Mouse (Mus musculus): ENCODE results near the gene Fbxl19. TPM values are rescaled to one million over a fixed set of nuclear protein-coding genes. Genes with fewer than 3 reads are reported as not detected.

The Fbxl19 gene
- polyA plus RNA-seq, 1 experiment from 2014 or later: 10.5 TPM

GRCm38 (mm10) chr7:127785308-127785707 is 41.0 kb downstream of the Fbxl19 start, which contains the start of gene Gm49388:
Gene Gm49388, plus strand, starts transcription at chr7:127785608.
- Histone ChIP-seq H3K27ac (no peak within 1 kb of the TSS), H3K36me3 (peaks cover 99% of the 10 kb centered on the region), H3K4me2 (no peak within 1 kb of the TSS), H3K4me3 (replicated peaks) (no peak within 1 kb of the TSS), H3K9ac (replicated peaks) (no peak within 1 kb of the TSS), H3K9me3 (no peaks in the 10 kb centered on the region), H3K4me1 (replicated peaks) (no peaks in the 10 kb centered on the region), H3K27me3 (no peaks in the 10 kb centered on the region)
- ATAC-seq (ENCODE audit: insufficient number of reproducible peaks, insufficient read depth, low FRiP score, low TSS enrichment, low read depth): no peak
- 95% methylated on average over 7 of the region's 7 CpGs for WGBS

DNA sequence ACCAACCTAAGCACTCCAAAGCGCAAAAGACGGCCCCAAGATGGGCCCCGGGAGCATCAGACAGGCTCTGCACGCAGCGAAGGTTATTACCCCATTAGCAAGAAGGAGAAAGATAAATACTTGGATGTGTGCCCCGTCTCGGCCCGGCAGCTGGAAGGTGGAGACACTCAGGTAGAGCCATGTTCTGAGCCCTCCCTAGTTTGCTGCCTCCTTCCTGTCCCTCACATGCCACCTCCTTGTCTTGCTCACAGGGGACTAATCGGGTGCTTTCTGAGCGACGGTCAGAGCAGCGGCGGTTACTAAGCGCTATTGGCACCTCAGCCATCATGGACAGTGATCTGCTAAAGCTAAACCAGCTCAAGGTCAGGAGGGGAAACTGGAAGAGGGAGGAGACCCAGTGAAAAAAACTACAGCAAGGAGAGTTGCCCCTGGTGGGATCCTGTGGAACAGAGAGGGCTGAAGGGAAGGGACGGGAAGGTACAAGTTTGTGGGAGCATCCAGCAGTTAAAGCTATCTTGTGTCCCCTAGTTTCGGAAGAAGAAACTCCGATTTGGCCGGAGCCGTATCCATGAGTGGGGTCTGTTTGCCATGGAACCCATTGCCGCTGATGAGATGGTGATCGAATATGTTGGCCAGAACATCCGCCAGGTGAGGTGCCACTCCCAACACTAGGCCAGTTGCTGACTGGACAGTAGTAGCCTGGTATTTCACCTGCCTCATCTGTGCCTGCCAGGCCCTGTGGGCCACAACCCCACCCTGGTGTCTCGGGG is 52.9 kb downstream of the Fbxl19 start:
- 94% methylated on average over 23 of the region's 23 CpGs for WGBS
- no peak overlapping the region for H3K4me2 ChIP-seq
- H3K36me3 ChIP-seq: peaks cover 91% of the 10 kb centered on the region
- peaks cover 9% of the 10 kb centered on the region; the same call in 1 of the 2 replicates for H3K4me1 ChIP-seq (replicated peaks)
- H3K9me3 ChIP-seq: no peaks in the 10 kb centered on the region
- H3K27me3 ChIP-seq: no peaks in the 10 kb centered on the region
- no peak overlapping the region for H3K9ac ChIP-seq (replicated peaks)
- no peak for ATAC-seq (ENCODE audit: insufficient number of reproducible peaks, insufficient read depth, low FRiP score, low TSS enrichment, low read depth)
- no peak overlapping the region for H3K27ac ChIP-seq
- no peak overlapping the region for H3K4me3 ChIP-seq (replicated peaks)

- 93% methylated on average over 4 of the region's 4 CpGs for WGBS
- no peak for ATAC-seq (ENCODE audit: insufficient number of reproducible peaks, insufficient read depth, low FRiP score, low TSS enrichment, low read depth)
- no peak overlapping the region for H3K4me2 ChIP-seq
- H3K9me3 ChIP-seq: no peaks in the 10 kb centered on the region
- no peak overlapping the region for H3K9ac ChIP-seq (replicated peaks)
- H3K4me3 ChIP-seq (replicated peaks): no peak overlapping the region
- H3K4me1 ChIP-seq (replicated peaks): peaks cover 9% of the 10 kb centered on the region; the same call in 1 of the 2 replicates
- H3K36me3 ChIP-seq: peaks cover 87% of the 10 kb centered on the region
- H3K27me3 ChIP-seq: no peaks in the 10 kb centered on the region
- no peak overlapping the region for H3K27ac ChIP-seq
Observed at GRCm38 (mm10) chr7:127798591-127798990, 54.2 kb downstream of the Fbxl19 start.

DNA sequence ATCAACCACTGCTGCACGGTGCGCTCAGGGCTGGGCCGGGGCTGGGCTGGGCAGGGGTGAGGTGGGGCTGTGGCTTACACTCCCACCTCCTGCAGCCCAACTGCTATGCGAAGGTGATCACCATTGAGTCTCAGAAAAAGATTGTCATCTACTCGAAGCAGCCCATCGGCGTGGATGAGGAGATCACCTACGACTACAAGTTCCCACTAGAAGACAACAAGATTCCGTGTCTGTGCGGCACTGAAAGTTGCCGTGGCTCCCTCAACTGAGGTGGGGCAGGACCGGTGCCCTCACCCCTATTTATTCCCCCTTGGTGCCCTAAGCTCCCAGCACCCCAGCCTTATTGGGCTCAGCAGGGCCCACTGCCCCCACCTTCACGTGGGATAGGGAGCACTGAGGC is 54.9 kb downstream of the Fbxl19 start:
- H3K36me3 ChIP-seq: peaks cover 87% of the 10 kb centered on the region
- H3K27me3 ChIP-seq: no peaks in the 10 kb centered on the region
- no peak overlapping the region for H3K4me3 ChIP-seq (replicated peaks)
- ATAC-seq (ENCODE audit: insufficient number of reproducible peaks, insufficient read depth, low FRiP score, low TSS enrichment, low read depth): no peak
- H3K4me1 ChIP-seq (replicated peaks): peaks cover 9% of the 10 kb centered on the region; the same call in 1 of the 2 replicates
- H3K9me3 ChIP-seq: no peaks in the 10 kb centered on the region
- H3K9ac ChIP-seq (replicated peaks): no peak overlapping the region
- no peak overlapping the region for H3K4me2 ChIP-seq
- no peak overlapping the region for H3K27ac ChIP-seq
- 92% methylated on average over 13 of the region's 13 CpGs for WGBS

DNA sequence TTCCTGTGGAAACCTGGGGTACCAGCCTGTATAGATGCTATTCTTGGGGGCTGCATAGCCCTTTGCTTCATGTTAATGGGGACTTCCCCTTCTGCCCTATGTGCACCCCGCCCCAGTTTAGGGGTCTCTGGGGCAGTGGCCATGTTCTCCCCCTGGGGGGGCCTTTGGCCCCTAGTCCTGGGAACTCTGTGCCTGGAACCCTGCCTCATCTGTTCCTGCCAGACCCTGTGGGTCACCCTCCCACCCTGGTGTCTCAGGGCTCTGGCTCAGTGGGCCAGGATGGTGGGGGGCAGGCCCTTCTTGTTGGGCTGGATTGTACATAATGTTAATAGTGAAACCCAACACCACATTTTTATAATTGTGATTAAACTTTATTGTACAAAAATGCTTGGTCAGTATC is 55.4 kb downstream of the Fbxl19 start:
- Histone ChIP-seq H3K27me3 (no peaks in the 10 kb centered on the region), H3K9me3 (no peaks in the 10 kb centered on the region), H3K36me3 (peaks cover 88% of the 10 kb centered on the region), H3K4me2 (no peak overlapping the region), H3K4me3 (replicated peaks) (no peak overlapping the region), H3K27ac (peak overlapping the region; percentile 69), H3K9ac (replicated peaks) (no peak overlapping the region), H3K4me1 (replicated peaks) (peaks cover 9% of the 10 kb centered on the region; the same call in 1 of the 2 replicates)
- no peak for ATAC-seq (ENCODE audit: insufficient number of reproducible peaks, insufficient read depth, low FRiP score, low TSS enrichment, low read depth)
- WGBS: 90% methylated on average over 1 of the region's 1 CpGs

- Histone ChIP-seq H3K36me3 (peaks cover 85% of the 10 kb centered on the region), H3K9me3 (no peaks in the 10 kb centered on the region), H3K27ac (peak within 1 kb of the TSS; percentile 69), H3K9ac (replicated peaks) (no peak within 1 kb of the TSS), H3K4me3 (replicated peaks) (peak within 1 kb of the TSS; percentile 8; the same call in 1 of the 2 replicates), H3K4me2 (peak within 1 kb of the TSS; percentile 42), H3K4me1 (replicated peaks) (peaks cover 9% of the 10 kb centered on the region; the same call in 1 of the 2 replicates), H3K27me3 (no peaks in the 10 kb centered on the region)
- ATAC-seq (ENCODE audit: insufficient number of reproducible peaks, insufficient read depth, low FRiP score, low TSS enrichment, low read depth): peak; percentile 69
- whole genome bisulfite sequencing: 30% methylated on average over 6 of the region's 6 CpGs
Observed at GRCm38 (mm10) chr7:127800435-127801009, 56.2 kb downstream of the Fbxl19 start, which contains the start of gene Hsd3b7. Gene Hsd3b7, plus strand, starts transcription at chr7:127800604.

DNA sequence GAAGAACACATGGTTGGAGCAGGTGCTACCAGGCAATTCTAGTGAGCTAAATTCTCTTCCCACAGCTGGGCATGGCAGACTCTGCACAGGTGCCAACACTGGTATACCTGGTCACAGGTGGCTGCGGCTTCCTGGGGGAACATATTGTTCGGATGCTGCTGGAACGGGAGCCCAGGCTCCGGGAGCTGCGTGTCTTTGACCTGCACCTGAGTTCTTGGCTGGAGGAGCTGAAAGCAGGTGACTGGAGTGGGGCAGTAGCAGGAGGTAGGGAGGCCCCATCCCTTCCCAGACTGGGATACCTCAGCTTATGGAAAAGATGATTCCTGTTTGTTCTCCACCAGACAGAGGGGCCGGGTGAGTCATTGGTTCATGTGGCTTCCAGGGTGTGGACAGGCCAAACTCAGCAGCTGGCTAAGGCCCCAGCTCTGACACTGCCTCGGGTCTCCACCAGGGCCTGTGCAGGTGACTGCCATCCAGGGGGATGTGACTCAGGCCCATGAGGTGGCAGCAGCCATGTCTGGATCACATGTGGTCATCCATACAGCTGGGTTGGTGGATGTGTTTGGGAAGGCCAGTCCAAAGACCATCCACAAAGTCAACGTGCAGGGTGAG is 56.8 kb downstream of the Fbxl19 start:
- Histone ChIP-seq H3K9ac (replicated peaks) (no peak overlapping the region), H3K4me3 (replicated peaks) (peak overlapping the region; percentile 8; the same call in 1 of the 2 replicates)

DNA sequence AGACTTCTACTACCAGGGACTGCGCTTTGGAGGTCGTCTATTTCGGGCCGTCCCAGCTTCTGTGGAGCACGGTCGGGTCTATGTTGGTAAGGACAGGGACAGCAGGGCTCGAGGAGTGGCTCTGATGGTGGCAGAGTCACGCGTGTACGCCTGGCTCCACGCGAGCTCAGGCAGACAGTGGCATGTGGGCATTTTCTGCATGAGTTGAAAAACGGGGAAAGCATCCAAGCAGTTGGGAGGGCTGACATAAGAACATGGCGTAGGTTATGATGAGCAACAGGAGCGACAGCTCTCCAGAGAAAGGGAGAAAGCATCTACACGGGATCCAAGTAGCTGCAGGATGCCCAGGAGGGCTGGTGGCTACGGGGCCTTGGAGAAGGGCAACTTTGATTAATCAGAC is 58.0 kb downstream of the Fbxl19 start:
- Histone ChIP-seq H3K9ac (replicated peaks) (no peak overlapping the region), H3K27ac (no peak overlapping the region), H3K27me3 (no peaks in the 10 kb centered on the region), H3K4me3 (replicated peaks) (no peak overlapping the region), H3K4me2 (no peak overlapping the region), H3K4me1 (replicated peaks) (peaks cover 9% of the 10 kb centered on the region; the same call in 1 of the 2 replicates), H3K9me3 (no peaks in the 10 kb centered on the region), H3K36me3 (peaks cover 84% of the 10 kb centered on the region)
- 92% methylated on average over 17 of the region's 17 CpGs for WGBS
- ATAC-seq (ENCODE audit: insufficient number of reproducible peaks, insufficient read depth, low FRiP score, low TSS enrichment, low read depth): no peak

More for the DNA sequence above, 56.8 kb downstream of the Fbxl19 start:
- peaks cover 85% of the 10 kb centered on the region for H3K36me3 ChIP-seq
- H3K27me3 ChIP-seq: no peaks in the 10 kb centered on the region
- peak overlapping the region; percentile 42; the same call in 1 of the 2 replicates for H3K4me2 ChIP-seq
- peaks cover 9% of the 10 kb centered on the region; the same call in 1 of the 2 replicates for H3K4me1 ChIP-seq (replicated peaks)
- no peak for ATAC-seq (ENCODE audit: insufficient number of reproducible peaks, insufficient read depth, low FRiP score, low TSS enrichment, low read depth)
- 92% methylated on average over 8 of the region's 8 CpGs for WGBS
- no peaks in the 10 kb centered on the region for H3K9me3 ChIP-seq
- no peak overlapping the region for H3K27ac ChIP-seq

DNA sequence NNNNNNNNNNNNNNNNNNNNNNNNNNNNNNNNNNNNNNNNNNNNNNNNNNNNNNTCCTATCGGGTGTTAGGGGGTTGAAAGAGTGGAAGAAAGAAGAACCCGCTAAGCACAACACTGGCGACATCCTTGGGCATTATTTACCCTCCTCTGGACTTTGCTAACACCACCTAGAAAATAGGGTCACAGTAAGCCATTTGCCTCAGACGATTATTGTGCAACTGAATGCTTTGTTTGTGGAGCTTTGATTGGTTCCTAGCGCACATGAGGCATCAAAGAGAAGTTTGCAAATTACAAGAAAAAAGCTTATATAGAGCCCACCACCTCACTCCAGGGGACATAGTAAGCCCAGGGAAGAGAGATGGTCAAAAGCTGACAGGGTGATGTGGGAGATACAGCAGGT is 64.5 kb downstream of the Fbxl19 start:
- Histone ChIP-seq H3K27me3 (no peaks in the 10 kb centered on the region), H3K9me3 (no peaks in the 10 kb centered on the region), H3K4me1 (replicated peaks) (no peaks in the 10 kb centered on the region), H3K27ac (no peak overlapping the region), H3K36me3 (peaks cover 87% of the 10 kb centered on the region), H3K9ac (replicated peaks) (no peak overlapping the region), H3K4me2 (no peak overlapping the region), H3K4me3 (replicated peaks) (no peak overlapping the region)
- 81% methylated on average over 5 of the region's 5 CpGs for WGBS
- no peak for ATAC-seq (ENCODE audit: insufficient number of reproducible peaks, insufficient read depth, low FRiP score, low TSS enrichment, low read depth)

GRCm38 (mm10) chr7:127809846-127810245 is 65.5 kb downstream of the Fbxl19 start:
- H3K36me3 ChIP-seq: peaks cover 87% of the 10 kb centered on the region
- H3K27me3 ChIP-seq: no peaks in the 10 kb centered on the region
- H3K4me3 ChIP-seq (replicated peaks): no peak overlapping the region
- H3K27ac ChIP-seq: no peak overlapping the region
- ATAC-seq (ENCODE audit: insufficient number of reproducible peaks, insufficient read depth, low FRiP score, low TSS enrichment, low read depth): no peak
- 85% methylated on average over 1 of the region's 1 CpGs for WGBS
- H3K4me1 ChIP-seq (replicated peaks): no peaks in the 10 kb centered on the region
- no peak overlapping the region for H3K9ac ChIP-seq (replicated peaks)
- no peaks in the 10 kb centered on the region for H3K9me3 ChIP-seq
- H3K4me2 ChIP-seq: no peak overlapping the region

DNA sequence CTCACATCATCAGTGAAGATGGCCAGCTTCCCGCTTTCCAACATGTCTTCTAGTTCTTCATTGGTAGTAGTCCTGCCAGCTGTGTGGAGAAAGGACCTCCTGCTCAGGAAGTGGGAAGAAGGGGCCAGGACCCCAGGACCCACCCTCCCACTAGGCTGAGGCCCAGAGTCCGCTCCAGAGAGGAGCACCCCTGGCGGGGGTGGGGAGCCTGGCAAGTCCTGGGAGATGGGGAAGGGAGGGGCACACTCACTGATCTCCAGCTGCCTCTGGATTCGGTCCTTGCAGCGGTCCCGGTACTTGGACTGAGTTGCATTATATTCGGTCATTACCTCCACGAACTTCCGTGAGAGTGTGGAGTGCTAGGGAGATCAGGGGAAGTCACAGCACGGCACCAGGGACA is 66.3 kb downstream of the Fbxl19 start:
- Histone ChIP-seq H3K4me2 (no peak overlapping the region), H3K27me3 (no peaks in the 10 kb centered on the region), H3K4me1 (replicated peaks) (no peaks in the 10 kb centered on the region), H3K4me3 (replicated peaks) (no peak overlapping the region), H3K9me3 (no peaks in the 10 kb centered on the region), H3K36me3 (peaks cover 90% of the 10 kb centered on the region), H3K9ac (replicated peaks) (no peak overlapping the region), H3K27ac (no peak overlapping the region)
- 77% methylated on average over 10 of the region's 10 CpGs for WGBS
- no peak for ATAC-seq (ENCODE audit: insufficient number of reproducible peaks, insufficient read depth, low FRiP score, low TSS enrichment, low read depth)

All from limb, embryonic 12.5 days (tissue).